Mouse (Mus musculus): ENCODE results near the gene Tomm70a.

Gene Tomm70a

DNA sequence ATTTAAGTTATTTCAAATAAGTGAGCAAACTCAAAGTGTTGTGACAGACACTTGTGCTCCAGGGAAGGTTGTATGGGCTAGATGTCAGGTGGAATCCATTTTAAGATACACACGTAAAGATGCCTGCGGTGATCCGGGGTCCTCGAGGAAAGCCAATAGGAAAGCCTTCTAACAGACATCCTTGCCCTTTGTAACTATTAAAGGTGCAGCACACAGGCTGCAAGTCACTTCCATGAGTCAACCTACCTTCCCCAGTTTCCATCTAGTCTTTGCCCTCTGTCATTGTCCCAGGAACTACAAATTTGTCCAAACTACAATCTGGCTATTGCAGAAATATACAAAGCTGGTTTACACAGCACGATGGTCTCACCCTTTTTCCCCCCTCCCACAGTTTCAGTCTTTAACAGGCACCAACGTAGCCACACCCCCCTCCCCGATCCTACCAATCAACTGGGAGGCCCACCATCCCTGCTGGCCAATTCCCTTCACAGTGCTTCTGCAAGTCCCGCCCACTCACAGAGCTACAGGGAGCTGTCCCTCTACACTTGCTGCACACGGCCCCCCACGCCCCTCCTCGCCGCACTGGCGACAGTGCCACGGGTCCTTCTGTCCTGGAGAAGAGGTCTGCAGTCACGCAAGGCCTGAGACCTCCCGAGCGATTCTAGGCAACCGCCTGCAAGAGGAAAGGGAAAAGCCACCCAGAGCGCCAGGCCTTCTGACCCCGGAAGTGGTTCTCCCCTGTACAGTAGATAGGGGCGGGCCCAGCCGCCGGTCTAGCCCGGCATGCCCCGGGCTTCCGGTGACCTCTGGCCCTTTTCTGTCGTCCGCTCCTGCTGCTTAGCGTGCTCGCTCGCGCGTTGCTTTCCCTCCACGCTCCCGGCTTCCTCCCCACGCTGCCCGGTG is at the start of gene Tomm70a:
TSS of gene Tomm70a (plus strand) at position 791 of the 903 bp plus-strand sequence.
- peak; percentile 93 for DNase-seq

GRCm38 (mm10) chr16:57075986-57076385 is 45.5 kb upstream of the Tomm70a start:
- no peak for DNase-seq

DNA sequence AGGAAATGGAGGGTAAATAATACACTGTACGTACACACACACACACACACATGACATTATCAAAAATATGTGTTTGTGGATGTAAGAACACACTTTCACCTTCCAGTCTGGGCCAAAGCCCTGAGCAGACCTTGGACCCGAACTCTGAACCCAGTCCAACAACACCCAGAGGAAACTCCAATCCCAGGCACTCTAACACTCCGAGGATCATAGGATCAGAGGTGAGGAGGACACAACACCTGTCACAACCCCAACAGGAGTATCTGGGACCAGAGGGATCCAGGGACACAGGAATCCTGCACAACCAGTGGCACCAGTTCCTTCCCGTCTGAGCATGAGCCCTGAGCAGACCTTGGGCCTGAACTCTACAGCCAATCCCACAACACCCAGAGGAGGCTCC is 41.9 kb upstream of the Tomm70a start:
- no peak for DNase-seq

- DNase-seq = peak; percentile 11
These were observed 29.0 kb upstream of the Tomm70a start for GRCm38 (mm10) chr16:57092460-57092859.

GRCm38 (mm10) chr16:57092911-57093605 is 28.4 kb upstream of the Tomm70a start:
- DNase-seq = no peak

DNA sequence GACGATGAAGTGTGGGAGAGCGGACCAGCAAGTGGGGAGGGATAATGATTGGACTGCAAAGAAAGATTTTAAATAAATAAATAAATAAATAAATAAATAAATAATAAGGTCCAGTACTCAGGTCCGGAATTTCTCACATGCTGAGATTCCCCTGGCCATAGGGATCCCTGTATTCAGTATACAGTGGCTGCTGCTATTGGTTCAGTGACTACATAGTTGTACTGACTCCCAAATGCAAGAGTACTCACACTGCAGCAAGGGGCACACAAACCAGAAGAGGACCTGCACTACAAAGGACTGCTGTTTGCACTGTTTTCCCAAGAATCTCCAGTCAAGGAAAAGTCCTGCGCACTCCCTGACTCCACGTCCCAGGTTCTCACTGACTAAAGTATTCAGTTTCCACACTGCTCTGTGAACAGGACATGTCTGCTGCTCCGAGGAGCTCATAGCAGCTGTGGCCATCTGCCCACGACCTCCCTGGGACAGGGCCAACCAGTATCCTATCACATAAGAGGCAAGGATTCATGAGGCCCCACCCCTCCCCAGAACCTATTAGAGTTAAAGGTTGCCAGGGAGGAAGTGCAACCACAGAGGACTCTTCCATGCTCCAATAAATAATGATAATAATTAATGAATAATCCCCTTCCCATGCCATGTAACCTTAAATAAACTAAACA is 22.9 kb upstream of the Tomm70a start:
- DNase-seq = no peak

DNA sequence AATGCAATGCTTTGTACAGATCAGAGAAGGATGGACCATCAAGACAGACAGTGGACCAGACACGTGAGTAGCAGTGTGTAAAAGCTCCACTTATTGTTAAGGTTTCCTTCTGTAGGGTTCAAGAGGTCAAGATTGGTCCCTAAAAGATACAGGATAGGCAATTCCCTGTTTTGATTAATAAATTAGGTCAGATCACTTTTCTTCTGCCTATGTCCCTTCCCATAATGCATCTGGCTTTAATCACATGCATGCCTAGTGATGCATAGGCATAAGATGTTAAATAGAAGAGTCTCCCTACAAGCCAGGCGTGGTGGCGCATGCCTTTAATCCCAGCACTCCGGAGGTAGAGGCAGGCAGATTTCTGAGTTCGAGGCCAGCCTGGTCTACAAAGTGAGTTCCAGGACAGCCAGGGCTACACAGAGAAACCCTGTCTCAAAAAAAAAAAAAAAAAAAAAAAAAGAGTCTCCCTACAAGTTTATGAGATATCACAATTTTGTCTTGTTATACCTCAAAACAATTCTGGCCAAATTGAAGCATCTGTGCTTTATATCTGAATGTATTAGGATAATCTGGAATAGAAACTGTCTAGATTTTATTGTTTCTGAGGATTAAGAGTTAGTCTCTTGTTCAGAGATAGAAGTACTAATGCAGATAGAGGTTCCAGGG is 21.8 kb upstream of the Tomm70a start:
- DNase-seq = no peak

- no peak for DNase-seq
These were observed 20.3 kb upstream of the Tomm70a start for GRCm38 (mm10) chr16:57101174-57101573.

- DNase-seq = no peak
These were observed 15.1 kb upstream of the Tomm70a start for GRCm38 (mm10) chr16:57106185-57106960.

- DNase-seq = no peak
These were observed 5.4 kb upstream of the Tomm70a start for GRCm38 (mm10) chr16:57116066-57116465.

DNA sequence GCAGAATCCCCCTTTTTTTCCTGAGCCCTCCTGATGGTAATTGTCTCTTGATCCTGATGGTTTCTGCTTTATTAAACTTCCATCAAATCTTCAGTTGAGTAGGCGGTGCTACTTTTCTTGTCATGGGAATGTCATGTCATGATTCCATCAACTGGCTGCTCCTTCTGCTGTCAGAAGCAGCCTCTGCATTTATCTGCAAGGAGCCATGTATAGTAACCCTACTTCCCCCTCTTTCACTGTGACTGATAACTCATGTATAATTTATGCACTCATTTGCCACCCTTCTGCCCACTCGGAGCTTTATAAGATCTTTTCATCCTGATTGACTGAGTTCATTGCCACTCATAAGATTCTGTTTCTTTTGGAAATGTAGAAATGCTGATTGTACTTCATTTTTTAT is 3.9 kb upstream of the Tomm70a start:
- no peak for DNase-seq

DNA sequence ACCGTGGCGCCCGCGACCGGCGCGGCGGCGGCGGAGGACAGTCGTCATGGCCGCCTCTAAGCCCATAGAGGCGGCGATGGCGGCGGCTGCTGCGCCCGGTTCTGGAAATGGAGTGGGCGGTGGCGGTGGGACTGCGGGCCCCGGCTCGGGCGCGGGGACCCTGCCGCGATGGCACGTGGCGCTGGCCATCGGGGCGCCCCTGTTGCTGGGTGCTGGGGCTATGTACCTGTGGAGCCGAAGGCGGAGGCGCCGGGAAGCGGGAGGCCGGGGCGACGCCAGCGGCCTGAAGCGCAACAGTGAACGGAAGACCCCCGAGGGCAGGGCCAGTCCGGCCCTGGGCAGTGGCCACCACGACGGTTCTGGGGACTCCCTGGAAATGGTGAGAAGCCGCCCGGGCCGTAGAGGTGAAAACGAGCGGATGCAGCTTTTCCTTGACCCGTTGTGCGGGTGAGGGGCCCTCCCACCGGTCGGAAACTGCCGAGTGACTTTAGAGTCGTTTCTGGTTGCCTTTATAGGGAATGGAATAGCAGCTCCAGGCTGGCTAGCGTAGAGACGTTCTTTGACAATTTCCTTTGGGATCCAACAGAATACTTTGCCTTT is 413 bp downstream of the Tomm70a start:
- no peak for DNase-seq

DNA sequence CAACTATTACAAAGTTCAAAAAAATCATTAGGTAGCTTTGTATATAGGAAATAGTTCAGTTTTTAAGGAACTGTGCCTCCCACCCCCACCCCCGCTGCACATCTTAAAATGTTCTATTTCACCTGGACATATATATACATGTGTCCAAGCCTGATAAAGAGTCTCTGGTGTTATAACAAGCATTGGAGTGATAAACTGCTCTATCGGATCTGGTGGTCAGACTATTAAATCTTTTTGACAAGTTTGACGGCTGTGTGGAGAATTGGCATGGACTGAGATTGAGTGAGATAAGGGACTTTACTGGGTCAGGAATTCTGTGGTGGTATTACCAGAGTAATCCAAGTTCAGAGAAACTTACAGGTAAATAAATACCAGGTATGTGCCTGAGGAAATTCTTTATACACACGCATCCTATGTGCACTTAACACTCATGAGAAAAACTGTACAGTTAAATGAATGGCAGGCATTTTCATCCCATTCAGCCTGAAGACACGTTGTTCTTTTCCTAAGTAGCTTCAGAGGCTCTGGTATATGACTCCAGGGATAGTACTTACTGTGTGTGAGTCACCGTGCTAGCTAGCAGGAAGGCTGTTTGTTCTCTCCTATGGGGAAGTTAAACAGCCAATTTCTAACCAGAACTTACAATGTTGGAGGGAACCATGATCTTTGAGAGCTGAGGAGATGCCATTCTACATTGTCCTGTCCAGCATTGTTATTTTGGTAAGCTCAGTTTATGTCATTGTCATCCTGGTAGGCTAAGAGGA is 1.4 kb downstream of the Tomm70a start:
- DNase-seq = no peak

GRCm38 (mm10) chr16:57126268-57126667 is 4.8 kb downstream of the Tomm70a start:
- no peak for DNase-seq

GRCm38 (mm10) chr16:57127825-57128224 is 6.3 kb downstream of the Tomm70a start:
- no peak for DNase-seq

DNA sequence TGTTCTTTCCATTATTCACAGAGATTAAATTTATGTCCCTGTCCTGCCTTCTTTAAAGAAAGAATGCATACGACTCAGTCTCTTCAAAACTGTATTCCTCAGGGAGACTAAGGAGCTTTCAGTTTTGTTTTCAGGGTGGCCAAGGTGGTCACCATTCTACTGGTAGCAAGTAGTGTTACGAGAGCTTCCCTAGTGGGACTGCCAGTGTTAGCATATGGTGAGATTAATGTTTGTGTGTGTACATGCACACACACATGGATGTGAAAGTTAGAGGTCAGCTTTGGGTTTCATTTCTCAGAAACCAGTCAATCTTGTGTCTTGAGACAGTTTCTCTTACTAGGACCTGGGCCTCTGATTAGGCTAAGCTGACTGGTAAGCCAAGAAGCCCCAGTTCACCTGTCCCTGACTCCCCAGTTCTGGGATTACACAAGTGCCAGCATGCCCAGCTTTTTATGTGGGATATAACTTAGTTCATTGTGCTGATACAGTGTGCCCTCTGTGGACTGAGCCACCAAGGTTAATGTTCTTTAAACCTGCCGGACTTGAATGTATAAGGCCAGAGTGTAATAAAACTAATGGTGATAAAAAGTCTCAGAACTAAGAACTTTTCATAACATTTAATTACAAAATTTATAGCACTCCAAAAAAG is 9.4 kb downstream of the Tomm70a start:
- DNase-seq = no peak

DNA sequence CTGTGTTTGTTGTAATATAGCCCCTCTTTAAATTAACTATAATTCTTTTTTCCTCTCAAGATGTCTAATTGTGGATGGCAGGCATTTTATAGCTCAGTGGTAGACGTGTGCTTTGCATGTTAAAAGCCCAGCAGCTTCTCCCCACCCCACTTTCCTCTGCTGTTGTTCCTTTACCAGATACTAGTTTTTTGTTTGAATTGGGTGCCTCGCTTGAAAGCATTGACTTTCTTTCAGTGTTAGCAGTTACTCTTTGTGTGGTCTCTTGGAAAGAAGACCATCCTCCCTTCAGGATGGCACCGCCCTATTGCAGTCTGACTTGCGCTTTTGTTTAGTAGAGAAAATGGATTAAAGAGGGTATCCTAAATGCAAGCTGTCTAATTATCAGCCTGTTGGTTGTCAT is 10.0 kb downstream of the Tomm70a start:
- DNase-seq = no peak

GRCm38 (mm10) chr16:57132326-57132725 is 10.8 kb downstream of the Tomm70a start:
- no peak for DNase-seq

DNA sequence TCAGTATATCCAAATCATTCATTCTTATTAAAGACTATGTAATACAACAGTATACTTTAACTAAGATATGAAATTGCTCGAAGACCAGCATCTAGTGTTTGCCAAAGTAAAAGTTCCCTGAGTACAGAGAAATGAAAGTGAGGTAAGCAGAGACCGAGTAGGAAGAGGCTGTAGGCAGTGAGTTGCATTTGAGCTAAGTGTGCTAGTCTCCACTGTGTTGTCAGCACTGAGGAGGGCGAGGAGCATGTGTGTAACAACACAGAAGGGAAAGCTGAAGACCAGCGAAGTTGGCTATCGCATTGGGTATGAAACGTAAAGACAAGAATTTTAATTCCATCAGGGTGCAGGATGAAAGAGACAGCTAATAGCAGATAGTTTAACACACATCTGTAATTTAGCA is 12.1 kb downstream of the Tomm70a start:
- no peak for DNase-seq

- DNase-seq = no peak
These were observed 23.2 kb downstream of the Tomm70a start for GRCm38 (mm10) chr16:57144741-57145140.

All from cerebellum, adult 8-10 months (tissue).